Mouse (Mus musculus): ENCODE data around the gene Apba2.

GRCm38 (mm10) chr7:64631781-64632351, 130.4 kb downstream of the Apba2 start:
- TF ChIP-seq CTCF (IDR thresholded peaks at IDR 0.05; ENCODE audit: extremely low read depth, insufficient read depth, low read length): no peak
- no peak for TF ChIP-seq POLR2A (IDR thresholded peaks at IDR 0.05; ENCODE audit: extremely low read depth, insufficient read depth, low read length)
